17 mouse cellular contexts compared by ENCODE assay signal in genomic region chr14:59525843-59526242, GRCm38 (mm10).
"Had no signal": no experiment of that assay in that cellular context is flagged by ENCODE, and none has a peak within 500 bp of the region (broad histone marks: within the 10 kb centered on the region; RNA-seq: fewer than 3 reads in every experiment).

No protein-coding gene starts in this region.

- H3K36me3 ChIP-seq: midbrain, embryonic 12.5 days; midbrain, embryonic 15.5 days; neural tube, embryonic 12.5 days; neural tube, embryonic 15.5 days had no signal

- H3K27me3 ChIP-seq: liver, embryonic 13.5 days; midbrain, embryonic 12.5 days; midbrain, embryonic 15.5 days; neural tube, embryonic 12.5 days; neural tube, embryonic 15.5 days had no signal

- DNase-seq: kidney, adult 2 months; kidney, postnatal 25 days; layer of hippocampus, adult 9-11 months; liver, embryonic 13.5 days; right cerebral cortex, adult 18-20 months; right cerebral cortex, postnatal 14 days; right cerebral cortex, postnatal 4 days; thymus, adult 18-20 months; thymus, postnatal 36 days had no signal

- H3K4me1 ChIP-seq: midbrain, embryonic 12.5 days; midbrain, embryonic 15.5 days; neural tube, embryonic 12.5 days; neural tube, embryonic 15.5 days had no signal

- H3K9ac ChIP-seq: liver, embryonic 13.5 days; midbrain, embryonic 12.5 days; midbrain, embryonic 15.5 days; neural tube, embryonic 12.5 days; neural tube, embryonic 15.5 days had no signal

- H3K4me2 ChIP-seq: liver, embryonic 13.5 days; midbrain, embryonic 12.5 days; midbrain, embryonic 15.5 days; neural tube, embryonic 12.5 days; neural tube, embryonic 15.5 days had no signal

- ATAC-seq: intestine, postnatal 0 days; midbrain, embryonic 15.5 days had no signal

- H3K9me3 ChIP-seq: liver, embryonic 13.5 days; midbrain, embryonic 12.5 days; midbrain, embryonic 15.5 days; neural tube, embryonic 12.5 days; neural tube, embryonic 15.5 days had no signal

- H3K27ac ChIP-seq: kidney, postnatal 0 days; layer of hippocampus, adult 2 months; liver, embryonic 13.5 days; midbrain, embryonic 12.5 days; midbrain, embryonic 15.5 days; neural tube, embryonic 12.5 days; neural tube, embryonic 15.5 days; stomach, postnatal 0 days had no signal

- H3K4me3 ChIP-seq: layer of hippocampus, adult 2 months; liver, embryonic 13.5 days; midbrain, embryonic 12.5 days; midbrain, embryonic 15.5 days; neural tube, embryonic 12.5 days; neural tube, embryonic 15.5 days had no signal
